Mouse (Mus musculus) cortical plate, adult 2 months (tissue): ENCODE results near the gene Mdn1.

Experiments
- CTCF ChIP-seq: fragments of 200-500 bp; IDR thresholded peaks from 2 replicates; pipeline ENCODE4 v1.5.1; 2011; ENCODE audit warnings: mild to moderate bottlenecking, control low read depth, low read length; ENCODE audit not compliant: insufficient read depth; ENCODE audit errors: extremely low read depth
- POLR2A ChIP-seq: fragments of 200-500 bp; IDR thresholded peaks from 2 replicates; pipeline ENCODE4 v1.6.1; 2011; ENCODE audit warnings: mild to moderate bottlenecking, low read length, control low read depth; ENCODE audit not compliant: insufficient read depth; ENCODE audit errors: extremely low read depth

- TF ChIP-seq CTCF (no peak), POLR2A (peak; percentile 86)
Measured at GRCm38 (mm10) chr4:32615034-32615881, 41.7 kb upstream of the Mdn1 start, which contains the start of gene Casp8ap2.
